Mouse (Mus musculus): ENCODE results near the gene Zbtb1. TPM values are rescaled to one million over a fixed set of nuclear protein-coding genes. Genes with fewer than 3 reads are reported as not detected.

The Zbtb1 gene
- polyA plus RNA-seq, 1 experiment, result 0.14 TPM

GRCm38 (mm10) chr12:76397281-76397680, 27.2 kb downstream of the Zbtb1 start:
- Histone ChIP-seq H3K4me1 (ENCODE audit: control insufficient read depth) (peaks cover 7% of the 10 kb centered on the region), H3K27me3 (ENCODE audit: control insufficient read depth) (0 out of 2 replicates have a peak, but pooled peaks cover 2% of the 10 kb centered on the region), H3K36me3 (ENCODE audit: control insufficient read depth) (peaks cover 5% of the 10 kb centered on the region), H3K9me3 (ENCODE audit: control insufficient read depth, low read length) (no peaks in the 10 kb centered on the region), H3K4me3 (replicated peaks) (no peak overlapping the region)
- TF ChIP-seq GATA1 (IDR thresholded peaks at IDR 0.05; ENCODE audit: low read length) (no peak), TAL1 (IDR thresholded peaks at IDR 0.05; ENCODE audit: low read length) (no peak)

GRCm38 (mm10) chr12:76401674-76402073, 31.6 kb downstream of the Zbtb1 start:
- peaks cover 18% of the 10 kb centered on the region for H3K9me3 ChIP-seq (ENCODE audit: control insufficient read depth, low read length)
- peaks cover 42% of the 10 kb centered on the region for H3K27me3 ChIP-seq (ENCODE audit: control insufficient read depth)
- TF ChIP-seq TAL1 (IDR thresholded peaks at IDR 0.05; ENCODE audit: low read length) (no peak), GATA1 (IDR thresholded peaks at IDR 0.05; ENCODE audit: low read length) (no peak)
- H3K36me3 ChIP-seq (ENCODE audit: control insufficient read depth), result no peaks in the 10 kb centered on the region
- peaks cover 40% of the 10 kb centered on the region for H3K4me1 ChIP-seq (ENCODE audit: control insufficient read depth)
- H3K4me3 ChIP-seq (replicated peaks), result no peak overlapping the region

GRCm38 (mm10) chr12:76402991-76403885, 33.2 kb downstream of the Zbtb1 start:
- H3K27me3 ChIP-seq (ENCODE audit: control insufficient read depth), result peaks cover 58% of the 10 kb centered on the region
- peaks cover 40% of the 10 kb centered on the region for H3K4me1 ChIP-seq (ENCODE audit: control insufficient read depth)
- peak overlapping the region; percentile 88 for H3K4me3 ChIP-seq (replicated peaks)

DNA sequence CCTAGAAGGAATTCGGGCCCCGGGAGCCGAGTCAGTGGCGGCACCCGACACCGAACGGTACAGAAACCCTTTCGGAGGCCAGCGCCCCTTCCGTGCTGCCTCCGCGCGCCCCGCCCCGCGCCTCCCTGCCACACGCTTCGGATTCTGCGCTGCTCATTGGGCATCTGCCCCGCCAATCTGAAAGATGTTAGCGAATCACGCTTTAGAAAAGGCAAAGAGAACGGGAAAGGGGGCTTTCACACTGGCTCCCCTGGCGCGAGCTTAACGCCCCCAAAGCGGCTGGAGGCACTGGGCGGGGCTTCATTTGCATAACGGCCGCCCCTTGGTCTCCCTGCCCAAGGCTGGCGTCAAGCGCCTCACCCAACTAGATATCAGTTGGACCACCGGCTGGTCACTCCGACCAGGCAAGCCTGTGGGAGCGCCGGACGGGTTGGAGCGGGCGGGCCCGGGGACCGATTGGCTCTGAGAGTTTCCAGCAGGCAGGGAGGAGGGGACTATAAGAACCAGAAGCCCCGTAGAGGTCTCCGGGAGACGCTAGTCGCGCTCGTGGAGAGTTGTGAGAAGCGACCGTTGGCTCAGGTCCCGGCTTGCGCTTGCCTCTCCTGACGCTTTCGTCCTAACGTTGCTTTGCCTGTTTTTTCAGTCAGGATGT, 33.9 kb downstream of the Zbtb1 start, which contains the start of gene Hspa2:
Gene Hspa2 (plus strand): TSS at position 291 of the 652 bp plus-strand sequence.
- H3K36me3 ChIP-seq (ENCODE audit: control insufficient read depth), result no peaks in the 10 kb centered on the region
- H3K27me3 ChIP-seq (ENCODE audit: control insufficient read depth), result peaks cover 66% of the 10 kb centered on the region
- peak within 1 kb of the TSS; percentile 88 for H3K4me3 ChIP-seq (replicated peaks)
- TF ChIP-seq TAL1 (IDR thresholded peaks at IDR 0.05; ENCODE audit: low read length) (no peak), GATA1 (IDR thresholded peaks at IDR 0.05; ENCODE audit: low read length) (no peak)
- peaks cover 18% of the 10 kb centered on the region for H3K9me3 ChIP-seq (ENCODE audit: control insufficient read depth, low read length)
- peaks cover 40% of the 10 kb centered on the region for H3K4me1 ChIP-seq (ENCODE audit: control insufficient read depth)

More at GRCm38 (mm10) chr12:76402991-76403885, 33.2 kb downstream of the Zbtb1 start:
- Histone ChIP-seq H3K9me3 (ENCODE audit: control insufficient read depth, low read length) (peaks cover 18% of the 10 kb centered on the region), H3K36me3 (ENCODE audit: control insufficient read depth) (no peaks in the 10 kb centered on the region)
- TF ChIP-seq GATA1 (IDR thresholded peaks at IDR 0.05; ENCODE audit: low read length) (no peak), TAL1 (IDR thresholded peaks at IDR 0.05; ENCODE audit: low read length) (no peak)

DNA sequence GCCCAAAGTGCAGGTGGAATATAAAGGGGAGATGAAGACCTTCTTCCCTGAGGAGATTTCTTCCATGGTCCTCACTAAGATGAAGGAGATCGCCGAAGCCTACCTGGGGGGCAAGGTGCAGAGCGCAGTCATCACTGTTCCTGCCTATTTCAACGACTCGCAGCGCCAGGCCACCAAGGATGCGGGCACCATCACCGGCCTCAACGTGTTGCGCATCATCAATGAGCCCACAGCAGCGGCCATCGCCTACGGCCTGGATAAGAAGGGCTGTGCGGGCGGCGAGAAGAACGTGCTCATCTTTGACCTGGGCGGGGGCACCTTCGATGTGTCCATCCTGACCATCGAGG, 34.7 kb downstream of the Zbtb1 start:
- Histone ChIP-seq H3K36me3 (ENCODE audit: control insufficient read depth) (no peaks in the 10 kb centered on the region), H3K4me1 (ENCODE audit: control insufficient read depth) (peaks cover 40% of the 10 kb centered on the region), H3K9me3 (ENCODE audit: control insufficient read depth, low read length) (peaks cover 18% of the 10 kb centered on the region), H3K27me3 (ENCODE audit: control insufficient read depth) (peaks cover 67% of the 10 kb centered on the region), H3K4me3 (replicated peaks) (peak overlapping the region; percentile 88)
- no peak for TF ChIP-seq TAL1 (IDR thresholded peaks at IDR 0.05; ENCODE audit: low read length)
- TF ChIP-seq GATA1 (IDR thresholded peaks at IDR 0.05; ENCODE audit: low read length), result no peak

GRCm38 (mm10) chr12:76405183-76405970, 35.3 kb downstream of the Zbtb1 start:
- peaks cover 68% of the 10 kb centered on the region for H3K27me3 ChIP-seq (ENCODE audit: control insufficient read depth)

GRCm38 (mm10) chr12:76405971-76406370, 35.9 kb downstream of the Zbtb1 start:
- TF ChIP-seq TAL1 (IDR thresholded peaks at IDR 0.05; ENCODE audit: low read length), result no peak
- no peak for TF ChIP-seq GATA1 (IDR thresholded peaks at IDR 0.05; ENCODE audit: low read length)
- peaks cover 39% of the 10 kb centered on the region for H3K4me1 ChIP-seq (ENCODE audit: control insufficient read depth)

More at GRCm38 (mm10) chr12:76405183-76405970, 35.3 kb downstream of the Zbtb1 start:
- TF ChIP-seq GATA1 (IDR thresholded peaks at IDR 0.05; ENCODE audit: low read length) (no peak), TAL1 (IDR thresholded peaks at IDR 0.05; ENCODE audit: low read length) (no peak)
- H3K4me1 ChIP-seq (ENCODE audit: control insufficient read depth), result peaks cover 40% of the 10 kb centered on the region
- H3K9me3 ChIP-seq (ENCODE audit: control insufficient read depth, low read length), result peaks cover 18% of the 10 kb centered on the region
- H3K4me3 ChIP-seq (replicated peaks), result peak overlapping the region; percentile 88
- H3K36me3 ChIP-seq (ENCODE audit: control insufficient read depth), result no peaks in the 10 kb centered on the region

GRCm38 (mm10) chr12:76407184-76407583, 37.1 kb downstream of the Zbtb1 start:
- Histone ChIP-seq H3K4me3 (replicated peaks) (no peak overlapping the region), H3K9me3 (ENCODE audit: control insufficient read depth, low read length) (peaks cover 18% of the 10 kb centered on the region), H3K27me3 (ENCODE audit: control insufficient read depth) (peaks cover 67% of the 10 kb centered on the region), H3K4me1 (ENCODE audit: control insufficient read depth) (peaks cover 35% of the 10 kb centered on the region), H3K36me3 (ENCODE audit: control insufficient read depth) (no peaks in the 10 kb centered on the region)
- no peak for TF ChIP-seq GATA1 (IDR thresholded peaks at IDR 0.05; ENCODE audit: low read length)

More at GRCm38 (mm10) chr12:76405971-76406370, 35.9 kb downstream of the Zbtb1 start:
- peak overlapping the region; percentile 9 for H3K4me3 ChIP-seq (replicated peaks)
- peaks cover 69% of the 10 kb centered on the region for H3K27me3 ChIP-seq (ENCODE audit: control insufficient read depth)
- no peaks in the 10 kb centered on the region for H3K36me3 ChIP-seq (ENCODE audit: control insufficient read depth)
- H3K9me3 ChIP-seq (ENCODE audit: control insufficient read depth, low read length), result peaks cover 18% of the 10 kb centered on the region
